Mouse (Mus musculus): ENCODE results near the gene Cdk2ap2.

- TF ChIP-seq POLR2A (IDR thresholded peaks at IDR 0.05; ENCODE audit: extremely low read depth, insufficient read depth, low read length) (no peak), CTCF (IDR thresholded peaks at IDR 0.05; ENCODE audit: low read depth, low read length) (no peak)
These were observed 44.4 kb upstream of the Cdk2ap2 start for GRCm38 (mm10) chr19:4052516-4053030.
